Mouse (Mus musculus): ENCODE measurements around the gene 2310057J18Rik. TPM values are rescaled to one million over a fixed set of nuclear protein-coding genes. Genes with fewer than 3 reads are reported as not detected.
"Not testable (repeated sequence)": the region's sequence is repeated elsewhere in the genome, so short reads cannot be mapped to it uniquely, and the experiment has no call there.

Gene 2310057J18Rik
- polyA plus RNA-seq (2015; fragmentation: Nextera tagmentation; extraction: Ambion mirVana) = not detected in 2 replicates

DNA sequence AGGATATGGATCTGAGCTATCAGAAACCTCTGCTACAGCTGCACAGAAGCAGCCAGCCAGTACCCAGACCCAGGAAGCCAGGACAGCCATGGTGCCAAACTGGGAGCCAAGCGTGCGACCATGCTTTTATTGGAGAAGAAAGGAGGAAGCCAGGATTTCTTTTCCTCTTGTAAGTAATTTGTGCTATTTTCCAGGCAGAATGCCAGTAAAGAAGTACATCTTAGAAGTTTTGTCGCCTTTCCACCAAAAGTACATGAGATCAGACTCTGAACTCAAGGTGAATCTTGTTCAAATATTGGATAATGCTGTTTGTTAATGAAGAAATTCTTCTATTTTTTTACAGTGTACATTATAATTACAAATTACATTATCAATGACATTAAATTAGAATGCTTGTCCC, at the start of gene 2310057J18Rik:
TSS of gene 2310057J18Rik (minus strand) at position 101 of the 400 bp plus-strand sequence.
- no peaks in the 10 kb centered on the region for H3K9me3 ChIP-seq (replicated peaks; ENCODE audit: control insufficient read depth, low read length)
- WGBS = 80% methylated on average over 3 of the region's 3 CpGs
- no peaks in the 10 kb centered on the region for H3K27me3 ChIP-seq (ENCODE audit: control insufficient read depth, insufficient read depth, low read length)
- no peak within 1 kb of the TSS for H3K27ac ChIP-seq (ENCODE audit: low read length)
- H3K4me3 ChIP-seq (ENCODE audit: low read length) = no peak within 1 kb of the TSS
- H3K4me2 ChIP-seq (ENCODE audit: low read depth, low read length) = no peak within 1 kb of the TSS
- H3K36me3 ChIP-seq (ENCODE audit: control insufficient read depth, insufficient read depth) = no peaks in the 10 kb centered on the region
- no peaks in the 10 kb centered on the region for H3K4me1 ChIP-seq (ENCODE audit: control insufficient read depth, insufficient read depth, low read length)
- ATAC-seq (replicated peaks; ENCODE audit: extremely low read depth, insufficient read depth, low FRiP score) = no peak
- H3K9ac ChIP-seq (ENCODE audit: low read length) = no peak within 1 kb of the TSS

DNA sequence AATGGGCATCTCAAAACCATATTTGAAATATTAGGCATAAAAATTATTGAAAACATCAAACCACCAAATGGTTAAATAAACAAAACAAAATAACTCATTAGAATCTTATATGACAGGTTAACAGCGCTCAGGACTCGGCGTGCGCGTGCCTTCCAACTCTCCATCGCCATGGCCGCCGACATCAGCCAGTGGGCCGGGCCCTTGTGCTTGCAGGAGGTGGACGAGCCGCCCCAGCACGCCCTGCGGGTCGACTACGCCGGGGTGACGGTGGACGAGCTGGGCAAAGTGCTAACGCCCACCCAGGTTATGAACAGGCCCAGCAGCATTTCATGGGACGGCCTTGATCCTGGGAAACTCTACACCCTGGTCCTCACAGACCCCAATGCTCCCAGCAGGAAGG, 43.9 kb upstream of the 2310057J18Rik start:
- 76% methylated on average over 9 of the region's 20 CpGs for WGBS
- not testable (repeated sequence) for H3K27me3 ChIP-seq (ENCODE audit: control insufficient read depth, insufficient read depth, low read length)

DNA sequence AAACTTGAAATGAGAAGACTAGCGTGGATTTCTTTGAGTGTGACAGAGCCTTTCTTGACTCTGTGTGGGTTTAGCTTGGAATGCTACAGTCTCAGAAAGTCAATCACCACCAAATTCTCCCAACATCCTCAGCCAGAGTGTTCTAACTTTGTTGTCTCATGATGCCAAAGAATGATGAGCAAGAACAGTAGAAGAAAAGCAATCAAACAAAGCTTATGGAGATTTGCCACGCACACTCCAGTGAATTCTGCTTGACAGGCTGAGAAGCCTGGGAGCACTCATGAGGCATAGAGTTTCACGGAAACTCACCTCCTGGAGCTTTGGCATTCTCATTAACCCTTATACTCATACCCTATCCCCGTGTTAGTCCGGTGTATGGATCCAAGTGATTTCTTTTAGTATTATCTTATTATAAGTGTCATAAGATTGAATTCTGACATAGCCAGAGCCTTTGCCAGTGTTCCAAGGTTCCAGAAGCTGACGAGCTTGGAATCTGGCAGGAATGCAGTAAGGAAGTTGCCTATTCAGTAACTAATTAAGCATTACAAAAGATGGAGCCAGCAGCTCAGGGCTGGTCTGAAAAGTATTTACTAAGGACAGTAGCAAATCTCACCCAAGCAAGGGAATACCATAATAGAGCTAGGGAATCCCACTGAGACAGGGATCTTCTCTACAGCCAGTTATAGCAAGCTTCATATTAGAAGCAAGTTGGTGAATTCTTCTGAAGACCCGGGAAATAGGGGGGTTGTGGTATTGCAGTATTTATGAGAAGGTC, 33.6 kb upstream of the 2310057J18Rik start:
- no peaks in the 10 kb centered on the region for H3K36me3 ChIP-seq (ENCODE audit: control insufficient read depth, insufficient read depth)
- no peak overlapping the region for H3K4me2 ChIP-seq (ENCODE audit: low read depth, low read length)
- no peaks in the 10 kb centered on the region for H3K9me3 ChIP-seq (replicated peaks; ENCODE audit: control insufficient read depth, low read length)
- no peaks in the 10 kb centered on the region for H3K27me3 ChIP-seq (ENCODE audit: control insufficient read depth, insufficient read depth, low read length)
- H3K27ac ChIP-seq (ENCODE audit: low read length) = no peak overlapping the region
- no peak overlapping the region for H3K4me3 ChIP-seq (ENCODE audit: low read length)
- no peaks in the 10 kb centered on the region for H3K4me1 ChIP-seq (ENCODE audit: control insufficient read depth, insufficient read depth, low read length)
- no peak for ATAC-seq (replicated peaks; ENCODE audit: extremely low read depth, insufficient read depth, low FRiP score)
- WGBS = 76% methylated on average over 7 of the region's 7 CpGs
- H3K9ac ChIP-seq (ENCODE audit: low read length) = no peak overlapping the region

More for the DNA sequence above, 43.9 kb upstream of the 2310057J18Rik start:
- H3K4me1 ChIP-seq (ENCODE audit: control insufficient read depth, insufficient read depth, low read length); H3K9ac ChIP-seq (ENCODE audit: low read length); H3K4me3 ChIP-seq (ENCODE audit: low read length); H3K36me3 ChIP-seq (ENCODE audit: control insufficient read depth, insufficient read depth); H3K27ac ChIP-seq (ENCODE audit: low read length); ATAC-seq (replicated peaks; ENCODE audit: extremely low read depth, insufficient read depth, low FRiP score); H3K4me2 ChIP-seq (ENCODE audit: low read depth, low read length); H3K9me3 ChIP-seq (replicated peaks; ENCODE audit: control insufficient read depth, low read length): not testable (repeated sequence)

DNA sequence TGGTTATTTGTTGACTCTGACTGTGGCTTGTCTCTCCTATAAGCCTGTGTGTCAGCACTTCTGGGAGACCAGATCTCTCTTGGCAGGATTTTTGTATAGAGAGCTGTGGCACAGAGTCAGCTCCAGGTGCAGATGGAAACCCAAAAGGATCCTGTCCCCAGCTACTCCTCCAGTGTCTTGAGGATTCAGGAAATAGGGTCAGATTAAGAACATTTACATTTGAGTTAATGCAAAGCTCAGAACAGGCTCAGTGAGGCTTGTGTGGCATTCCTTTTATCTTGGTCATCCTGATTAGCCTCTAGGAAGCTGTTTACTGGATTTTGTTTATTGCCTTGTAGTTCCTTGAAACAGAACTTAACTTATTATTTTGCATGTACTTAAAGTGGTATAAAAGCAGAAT, 11.7 kb upstream of the 2310057J18Rik start:
- no peaks in the 10 kb centered on the region for H3K36me3 ChIP-seq (ENCODE audit: control insufficient read depth, insufficient read depth)
- no peak overlapping the region for H3K27ac ChIP-seq (ENCODE audit: low read length)
- H3K4me3 ChIP-seq (ENCODE audit: low read length) = no peak overlapping the region
- H3K9ac ChIP-seq (ENCODE audit: low read length) = no peak overlapping the region
- no peaks in the 10 kb centered on the region for H3K9me3 ChIP-seq (replicated peaks; ENCODE audit: control insufficient read depth, low read length)
- no peak overlapping the region for H3K4me2 ChIP-seq (ENCODE audit: low read depth, low read length)
- no peak for ATAC-seq (replicated peaks; ENCODE audit: extremely low read depth, insufficient read depth, low FRiP score)
- H3K27me3 ChIP-seq (ENCODE audit: control insufficient read depth, insufficient read depth, low read length) = no peaks in the 10 kb centered on the region
- H3K4me1 ChIP-seq (ENCODE audit: control insufficient read depth, insufficient read depth, low read length) = no peaks in the 10 kb centered on the region

DNA sequence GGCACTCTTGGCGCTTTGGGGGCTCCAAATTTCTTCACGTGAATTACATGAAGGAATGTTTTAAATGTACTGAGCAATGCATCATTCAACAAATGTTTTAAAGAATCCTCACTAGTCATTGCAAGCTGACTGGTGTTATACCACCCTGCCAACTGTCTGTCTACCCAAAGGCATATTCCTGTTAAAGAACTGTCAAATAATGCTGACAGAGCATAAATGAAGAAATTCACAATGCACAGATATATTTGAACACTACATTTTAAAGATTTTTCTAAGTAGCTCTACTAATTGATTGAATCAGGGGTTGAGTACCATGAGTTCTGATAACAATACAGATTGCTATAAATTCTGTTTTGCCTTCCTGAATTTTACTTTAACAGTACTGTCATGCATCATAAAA, 2.9 kb upstream of the 2310057J18Rik start:
- H3K9me3 ChIP-seq (replicated peaks; ENCODE audit: control insufficient read depth, low read length) = no peaks in the 10 kb centered on the region
- H3K27me3 ChIP-seq (ENCODE audit: control insufficient read depth, insufficient read depth, low read length) = no peaks in the 10 kb centered on the region
- no peaks in the 10 kb centered on the region for H3K36me3 ChIP-seq (ENCODE audit: control insufficient read depth, insufficient read depth)
- H3K4me2 ChIP-seq (ENCODE audit: low read depth, low read length) = no peak overlapping the region
- no peak overlapping the region for H3K9ac ChIP-seq (ENCODE audit: low read length)
- WGBS = 59% methylated on average over 2 of the region's 2 CpGs
- no peak overlapping the region for H3K4me3 ChIP-seq (ENCODE audit: low read length)
- H3K4me1 ChIP-seq (ENCODE audit: control insufficient read depth, insufficient read depth, low read length) = no peaks in the 10 kb centered on the region
- no peak overlapping the region for H3K27ac ChIP-seq (ENCODE audit: low read length)
- no peak for ATAC-seq (replicated peaks; ENCODE audit: extremely low read depth, insufficient read depth, low FRiP score)

DNA sequence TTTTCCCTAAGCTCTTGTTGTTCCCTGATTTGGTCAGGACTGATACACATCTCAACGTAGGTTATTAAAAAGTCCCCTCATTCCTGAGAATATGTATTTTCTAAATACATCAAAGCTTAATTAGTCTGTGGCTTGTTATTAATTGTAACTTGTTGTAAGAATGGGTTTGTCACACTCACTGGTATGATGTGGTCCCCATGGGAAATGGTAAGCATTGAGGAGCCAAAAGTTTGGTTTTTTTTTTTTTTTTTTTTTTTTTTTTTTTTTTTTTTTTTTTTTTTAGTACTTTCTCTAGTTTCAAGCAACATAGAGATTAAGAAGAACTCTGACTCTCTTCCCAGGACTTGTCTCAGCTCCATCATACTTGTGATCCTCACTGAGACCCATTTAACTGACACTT, 17.9 kb downstream of the 2310057J18Rik start:
- H3K27ac ChIP-seq (ENCODE audit: low read length) = no peak overlapping the region
- ATAC-seq (replicated peaks; ENCODE audit: extremely low read depth, insufficient read depth, low FRiP score) = no peak
- no peak overlapping the region for H3K9ac ChIP-seq (ENCODE audit: low read length)
- WGBS = 74% methylated on average over 1 of the region's 1 CpGs
- no peaks in the 10 kb centered on the region for H3K9me3 ChIP-seq (replicated peaks; ENCODE audit: control insufficient read depth, low read length)
- H3K4me3 ChIP-seq (ENCODE audit: low read length) = no peak overlapping the region
- H3K36me3 ChIP-seq (ENCODE audit: control insufficient read depth, insufficient read depth) = no peaks in the 10 kb centered on the region
- H3K4me1 ChIP-seq (ENCODE audit: control insufficient read depth, insufficient read depth, low read length) = no peaks in the 10 kb centered on the region
- no peak overlapping the region for H3K4me2 ChIP-seq (ENCODE audit: low read depth, low read length)
- H3K27me3 ChIP-seq (ENCODE audit: control insufficient read depth, insufficient read depth, low read length) = no peaks in the 10 kb centered on the region

DNA sequence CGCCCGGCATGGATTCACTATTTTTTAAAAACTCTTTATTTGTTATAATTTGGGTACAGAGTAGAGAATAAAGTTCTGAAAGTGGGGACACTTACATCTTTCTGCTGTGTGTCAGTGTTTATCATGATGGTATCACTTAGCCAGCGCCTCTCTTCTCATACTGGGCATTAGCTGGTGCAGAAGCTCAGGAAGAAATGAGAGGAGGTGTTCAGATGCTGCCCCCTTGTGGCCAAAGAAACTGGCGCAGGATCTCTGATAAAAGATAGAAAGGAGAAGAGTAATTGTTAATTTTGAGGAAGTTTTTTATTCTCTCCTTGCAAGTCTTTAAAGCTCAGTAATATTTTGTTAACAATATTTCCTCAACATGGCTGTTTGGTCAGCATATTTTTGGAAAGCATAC, 31.0 kb downstream of the 2310057J18Rik start:
- 44% methylated on average over 4 of the region's 4 CpGs for WGBS
- Histone ChIP-seq H3K9ac (ENCODE audit: low read length) (no peak overlapping the region), H3K27me3 (ENCODE audit: control insufficient read depth, insufficient read depth, low read length) (no peaks in the 10 kb centered on the region), H3K4me3 (ENCODE audit: low read length) (no peak overlapping the region), H3K36me3 (ENCODE audit: control insufficient read depth, insufficient read depth) (no peaks in the 10 kb centered on the region), H3K9me3 (replicated peaks; ENCODE audit: control insufficient read depth, low read length) (no peaks in the 10 kb centered on the region), H3K4me1 (ENCODE audit: control insufficient read depth, insufficient read depth, low read length) (no peaks in the 10 kb centered on the region), H3K27ac (ENCODE audit: low read length) (no peak overlapping the region), H3K4me2 (ENCODE audit: low read depth, low read length) (no peak overlapping the region)
- ATAC-seq (replicated peaks; ENCODE audit: extremely low read depth, insufficient read depth, low FRiP score) = no peak

DNA sequence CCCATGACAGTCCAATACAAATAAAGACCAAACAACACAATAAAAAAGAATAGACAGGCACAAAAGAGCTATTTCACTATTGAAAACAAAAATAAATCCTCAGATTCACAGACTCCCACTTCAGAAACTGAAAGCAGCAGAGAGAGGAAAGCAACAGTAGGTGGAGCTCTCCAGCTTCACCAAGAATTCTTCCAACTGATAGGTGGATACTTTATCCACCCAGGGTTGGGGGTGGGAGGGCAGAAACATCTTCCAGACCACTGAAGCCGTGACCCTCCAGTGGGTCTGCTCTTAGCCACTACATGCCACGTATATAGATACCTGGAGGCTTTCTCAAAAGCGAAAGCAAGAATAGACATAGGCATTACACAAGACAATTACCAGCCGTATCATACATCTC, 31.6 kb downstream of the 2310057J18Rik start:
- Histone ChIP-seq H3K27ac (ENCODE audit: low read length) (no peak overlapping the region), H3K36me3 (ENCODE audit: control insufficient read depth, insufficient read depth) (no peaks in the 10 kb centered on the region), H3K9me3 (replicated peaks; ENCODE audit: control insufficient read depth, low read length) (no peaks in the 10 kb centered on the region), H3K9ac (ENCODE audit: low read length) (no peak overlapping the region), H3K27me3 (ENCODE audit: control insufficient read depth, insufficient read depth, low read length) (no peaks in the 10 kb centered on the region), H3K4me2 (ENCODE audit: low read depth, low read length) (peak overlapping the region; percentile 29), H3K4me3 (ENCODE audit: low read length) (no peak overlapping the region), H3K4me1 (ENCODE audit: control insufficient read depth, insufficient read depth, low read length) (no peaks in the 10 kb centered on the region)
- WGBS = 49% methylated on average over 4 of the region's 4 CpGs
- no peak for ATAC-seq (replicated peaks; ENCODE audit: extremely low read depth, insufficient read depth, low FRiP score)

All from heart, embryonic 16.5 days (tissue).